Mouse (Mus musculus) liver, embryonic 14.5 days (tissue): ENCODE results near the gene Stx7. TPM values are rescaled to one million over a fixed set of nuclear protein-coding genes. Genes with fewer than 3 reads are reported as not detected.

ENCODE experiments used
- ATAC-seq: fragments of 200-750 bp; cut with Nextera tagmentation; 2 replicates; pipeline ENCODE4 v1.8.0; 2017; ENCODE audit warnings: moderate number of reproducible peaks, mild to moderate bottlenecking, moderate library complexity; ENCODE audit not compliant: insufficient read depth
- DNase-seq, 3 experiments: peaks; one replicate each; pipeline ENCODE4 v3.0.0-alpha.2; 2012 to 2013; ENCODE audit warnings: low read depth in 3 of 3, low spot score in 3 of 3
- H3K27ac ChIP-seq: fragments of 300-500 bp; sonication (generic); 2 replicates; pipeline ENCODE4 v1.5.1; 2014; ENCODE audit warnings: moderate library complexity, mild to moderate bottlenecking, control low read depth, inconsistent platforms
- H3K27me3 ChIP-seq: fragments of 300-500 bp; sonication (generic); 2 replicates; pipeline ENCODE4 v1.6.1; 2014; ENCODE audit warnings: mild to moderate bottlenecking, low read length, moderate library complexity; ENCODE audit not compliant: control insufficient read depth, insufficient read depth
- H3K36me3 ChIP-seq: fragments of 300-500 bp; sonication (generic); replicated peaks from 2 replicates; pipeline ENCODE4 v1.6.1; 2014; ENCODE audit warnings: low read depth; ENCODE audit not compliant: control insufficient read depth, insufficient read depth
- H3K4me1 ChIP-seq, 2 experiments: fragments of 200-500 bp in 1 of 2; fragments of 300-500 bp in 1 of 2; sonication (generic) in 1 of 2; replicated peaks; 2 replicates each; pipeline ENCODE4 v1.6.1; 2012 to 2014; ENCODE audit warnings: antibody characterized with exemption in 1 of 2, inconsistent platforms in 1 of 2, low read length in 1 of 2; ENCODE audit not compliant: control insufficient read depth in 2 of 2, insufficient read depth in 2 of 2
- H3K4me2 ChIP-seq: fragments of 300-500 bp; sonication (generic); 2 replicates; pipeline ENCODE4 v1.6.1; 2014; ENCODE audit warnings: low read depth, mild to moderate bottlenecking, control low read depth, moderate library complexity
- H3K4me3 ChIP-seq, 2 experiments: fragments of 200-500 bp in 1 of 2; fragments of 300-500 bp in 1 of 2; sonication (generic) in 1 of 2; 2 replicates each; pipeline ENCODE4 v1.5.1; 2012 to 2014; ENCODE audit warnings: low read depth in 2 of 2, low read length in 2 of 2, mild to moderate bottlenecking in 2 of 2, control low read depth in 1 of 2, inconsistent platforms in 1 of 2, moderate library complexity in 1 of 2; ENCODE audit not compliant: insufficient read depth in 1 of 2
- H3K9ac ChIP-seq: fragments of 300-500 bp; sonication (generic); replicated peaks from 2 replicates; pipeline ENCODE4 v1.6.1; 2014; ENCODE audit warnings: mild to moderate bottlenecking, control low read depth, moderate library complexity
- H3K9me3 ChIP-seq: fragments of 300-500 bp; sonication (generic); 2 replicates; pipeline ENCODE4 v1.6.1; 2016; ENCODE audit warnings: low read length, mixed read lengths; ENCODE audit not compliant: control insufficient read depth
- CTCF ChIP-seq: IDR thresholded peaks from 2 replicates; pipeline ENCODE4 v1.5.1; 2016; ENCODE audit warnings: antibody characterized with exemption, low read depth, control low read depth
- EP300 ChIP-seq: IDR thresholded peaks from 2 replicates; pipeline ENCODE4 v1.6.1; 2016; ENCODE audit warnings: antibody characterized with exemption, low read depth
- whole genome bisulfite sequencing: fragments of 180-500 bp; shearing (Covaris S2); extraction: QIAGEN DNeasy Blood & Tissue Kit; methylation state at CpG from one replicate; pipeline ENCODE4 v1.1.7; 2014; ENCODE audit not compliant: insufficient replicate concordance; 5-methylcytosine and 5-hydroxymethylcytosine counted together
- polyA plus RNA-seq, 2 experiments: library from polyadenylated mRNA; depleted of rRNA in 1 of 2; stranded (reverse) in 1 of 2; unstranded in 1 of 2; fragments of >200 nt; fragmentation: Nextera tagmentation in 1 of 2; extraction: Ambion mirVana in 1 of 2; gene quantifications; 2 replicates each; pipeline versions ENCODE4 v1.2.1 to v1.2.3; 2012 to 2014

Gene Stx7
- polyA plus RNA-seq, 2 experiments = 20.3 to 30.0 TPM

- Histone ChIP-seq H3K27me3 (no peaks in the 10 kb centered on the region), H3K9ac (no peak overlapping the region), H3K27ac (no peak overlapping the region), H3K4me1 (peaks cover 0 to 9% of the 10 kb centered on the region in 2 experiments), H3K4me2 (no peak overlapping the region), H3K4me3 (no peak overlapping the region), H3K36me3 (peaks cover 4% of the 10 kb centered on the region), H3K9me3 (no peaks in the 10 kb centered on the region)
- TF ChIP-seq CTCF = no peak
- DNase-seq (no peak), ATAC-seq (no peak)
- 57% methylated on average over 7 of the region's 7 CpGs for WGBS
Observed at GRCm38 (mm10) chr10:24160349-24160748, 11.2 kb downstream of the Stx7 start.

GRCm38 (mm10) chr10:24164137-24164908 is 15.2 kb downstream of the Stx7 start:
- Histone ChIP-seq H3K36me3 (no peaks in the 10 kb centered on the region), H3K27ac (no peak overlapping the region), H3K4me1 (peaks cover 6 to 26% of the 10 kb centered on the region in 2 experiments), H3K4me2 (no peak overlapping the region), H3K9me3 (no peaks in the 10 kb centered on the region), H3K4me3 (no peak overlapping the region), H3K27me3 (no peaks in the 10 kb centered on the region), H3K9ac (no peak overlapping the region)
- WGBS = 44% methylated on average over 11 of the region's 11 CpGs
- DNase-seq (peak in 1 of 3 experiments; percentile 17), ATAC-seq (peak; percentile 38; the same call in 1 of the 2 replicates)
- no peak for TF ChIP-seq CTCF
- TF ChIP-seq EP300 = no peak

- no peaks in the 10 kb centered on the region for H3K36me3 ChIP-seq
- no peaks in the 10 kb centered on the region for H3K9me3 ChIP-seq
- no peak for ATAC-seq
- no peak overlapping the region for H3K9ac ChIP-seq
- peaks cover 6 to 30% of the 10 kb centered on the region in 2 experiments for H3K4me1 ChIP-seq
- no peak overlapping the region for H3K27ac ChIP-seq
- no peaks in the 10 kb centered on the region for H3K27me3 ChIP-seq
- 62% methylated on average over 6 of the region's 6 CpGs for WGBS
- no peak for DNase-seq
- no peak for TF ChIP-seq EP300
- TF ChIP-seq CTCF = no peak
- H3K4me2 ChIP-seq = no peak overlapping the region
- H3K4me3 ChIP-seq = no peak overlapping the region
Observed at GRCm38 (mm10) chr10:24164909-24165304, 15.8 kb downstream of the Stx7 start.

- H3K4me1 ChIP-seq = peaks cover 6 to 30% of the 10 kb centered on the region in 2 experiments
- no peaks in the 10 kb centered on the region for H3K9me3 ChIP-seq
- no peak for ATAC-seq
- no peaks in the 10 kb centered on the region for H3K36me3 ChIP-seq
- H3K9ac ChIP-seq = no peak overlapping the region
- TF ChIP-seq EP300 (no peak), CTCF (no peak)
- no peak overlapping the region for H3K4me3 ChIP-seq
- no peaks in the 10 kb centered on the region for H3K27me3 ChIP-seq
- 64% methylated on average over 1 of the region's 1 CpGs for WGBS
- no peak for DNase-seq
- H3K27ac ChIP-seq = no peak overlapping the region
- no peak overlapping the region for H3K4me2 ChIP-seq
Observed at GRCm38 (mm10) chr10:24165526-24166055, 16.5 kb downstream of the Stx7 start.

- H3K27me3 ChIP-seq = no peaks in the 10 kb centered on the region
- H3K9me3 ChIP-seq = no peaks in the 10 kb centered on the region
- TF ChIP-seq CTCF (no peak), EP300 (peak; percentile 55; the same call in 1 of the 2 replicates)
- H3K4me3 ChIP-seq = no peak overlapping the region
- DNase-seq = peak; percentile 31 to 40 (median 31)
- H3K4me2 ChIP-seq = peak overlapping the region; percentile 33
- no peaks in the 10 kb centered on the region for H3K36me3 ChIP-seq
- H3K4me1 ChIP-seq = peaks cover 6 to 38% of the 10 kb centered on the region in 2 experiments
- no peak overlapping the region for H3K27ac ChIP-seq
- 46% methylated on average over 11 of the region's 11 CpGs for WGBS
- peak; percentile 77 for ATAC-seq
- no peak overlapping the region; the same call in 1 of the 2 replicates for H3K9ac ChIP-seq
Observed at GRCm38 (mm10) chr10:24167978-24168583, 19.0 kb downstream of the Stx7 start.
